Mouse (Mus musculus): ENCODE data around the gene Dip2b.

The Dip2b gene

GRCm38 (mm10) chr15:100215092-100215491 lies 176.6 kb downstream of the Dip2b start:
- DNase-seq (ENCODE audit: low read depth in 1 of 2, low spot score in 2 of 2) = no peak

DNA sequence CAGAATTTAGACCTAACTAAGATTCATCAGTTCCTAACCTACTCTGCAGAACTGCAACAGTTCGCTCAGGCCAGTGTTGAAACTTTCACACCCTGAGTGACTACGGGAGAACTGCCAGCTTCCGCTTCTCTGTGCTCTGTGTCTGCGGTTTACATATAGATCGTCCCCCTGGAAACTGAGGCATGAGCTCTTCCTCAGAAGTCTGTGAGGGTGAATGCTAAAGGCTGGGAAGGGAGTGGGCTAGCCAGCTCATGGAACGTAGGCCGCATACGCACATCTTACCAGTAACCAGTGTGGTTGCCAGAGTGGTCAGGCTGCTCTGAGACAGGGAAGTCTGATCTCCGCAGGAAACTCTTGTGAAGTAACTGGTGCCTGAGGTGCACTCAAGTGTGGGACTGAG lies 177.7 kb downstream of the Dip2b start:
- peak; percentile 28 to 41 for DNase-seq (ENCODE audit: low read depth in 1 of 2, low spot score in 2 of 2)

DNA sequence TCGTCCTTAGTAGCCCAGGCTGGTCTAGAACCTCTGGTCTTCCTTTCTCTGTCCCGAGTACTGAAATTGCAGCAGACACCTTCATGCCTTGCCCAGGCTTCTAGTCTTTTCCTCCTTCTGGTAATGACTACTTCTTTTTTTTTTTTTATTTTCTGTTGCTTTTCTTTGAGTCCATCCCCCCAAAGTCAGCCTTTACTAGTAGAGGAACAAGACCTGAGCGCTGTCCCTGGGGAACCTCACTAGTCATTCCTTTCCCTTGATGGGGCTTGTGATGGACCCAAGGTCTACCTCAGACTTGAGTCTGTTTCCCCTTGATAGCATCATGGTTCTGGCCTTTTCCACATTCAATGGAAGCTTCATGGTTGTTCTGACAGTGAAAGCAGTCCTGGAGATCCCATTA lies 179.6 kb downstream of the Dip2b start:
- no peak for DNase-seq (ENCODE audit: low read depth in 1 of 2, low spot score in 2 of 2)

DNA sequence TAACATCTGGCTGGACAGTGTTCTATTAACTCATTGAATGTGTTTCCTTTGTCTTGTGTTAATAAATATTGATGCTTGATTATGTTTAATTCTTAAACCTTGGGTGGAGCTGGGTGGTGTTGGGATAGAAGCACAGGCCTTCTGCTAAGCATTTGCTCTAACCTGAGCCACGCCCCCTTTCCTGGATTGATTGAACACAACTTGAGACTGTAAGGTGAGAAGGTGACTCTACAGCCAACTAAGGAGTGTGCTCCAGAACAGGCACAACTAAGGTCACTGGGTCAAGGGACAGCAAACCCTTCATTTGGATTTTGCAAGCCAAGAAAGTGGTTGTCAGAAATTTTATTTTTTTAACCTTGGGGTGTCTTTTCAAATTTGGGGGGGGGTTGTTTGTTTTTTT lies 180.9 kb downstream of the Dip2b start:
- no peak for DNase-seq (ENCODE audit: low read depth in 1 of 2, low spot score in 2 of 2)

DNA sequence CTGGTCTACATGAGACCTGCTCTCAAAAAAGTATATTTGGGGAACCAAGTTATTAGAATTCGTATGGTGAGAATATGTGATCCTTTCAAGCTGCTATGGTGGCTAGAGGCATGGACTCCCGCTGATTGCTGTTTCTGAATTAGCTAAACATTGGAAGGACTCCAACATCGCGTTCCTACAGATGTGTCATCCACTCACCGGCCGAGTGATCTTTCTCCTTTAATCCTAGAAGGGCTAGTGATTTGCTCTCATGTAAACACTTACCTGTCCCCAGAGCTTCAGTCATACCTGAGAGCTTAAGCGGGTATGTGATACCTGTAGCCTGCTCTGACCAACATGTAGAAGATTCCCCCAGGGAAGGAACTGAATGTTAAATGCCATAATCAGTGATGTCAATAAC lies 182.5 kb downstream of the Dip2b start:
- DNase-seq (ENCODE audit: low read depth in 1 of 2, low spot score in 2 of 2) = no peak

- no peak for DNase-seq (ENCODE audit: low read depth in 1 of 2, low spot score in 2 of 2)
Observed at GRCm38 (mm10) chr15:100225381-100225780, 186.9 kb downstream of the Dip2b start.

GRCm38 (mm10) chr15:100225891-100226290 lies 187.4 kb downstream of the Dip2b start:
- DNase-seq (ENCODE audit: low read depth in 1 of 2, low spot score in 2 of 2) = no peak

DNA sequence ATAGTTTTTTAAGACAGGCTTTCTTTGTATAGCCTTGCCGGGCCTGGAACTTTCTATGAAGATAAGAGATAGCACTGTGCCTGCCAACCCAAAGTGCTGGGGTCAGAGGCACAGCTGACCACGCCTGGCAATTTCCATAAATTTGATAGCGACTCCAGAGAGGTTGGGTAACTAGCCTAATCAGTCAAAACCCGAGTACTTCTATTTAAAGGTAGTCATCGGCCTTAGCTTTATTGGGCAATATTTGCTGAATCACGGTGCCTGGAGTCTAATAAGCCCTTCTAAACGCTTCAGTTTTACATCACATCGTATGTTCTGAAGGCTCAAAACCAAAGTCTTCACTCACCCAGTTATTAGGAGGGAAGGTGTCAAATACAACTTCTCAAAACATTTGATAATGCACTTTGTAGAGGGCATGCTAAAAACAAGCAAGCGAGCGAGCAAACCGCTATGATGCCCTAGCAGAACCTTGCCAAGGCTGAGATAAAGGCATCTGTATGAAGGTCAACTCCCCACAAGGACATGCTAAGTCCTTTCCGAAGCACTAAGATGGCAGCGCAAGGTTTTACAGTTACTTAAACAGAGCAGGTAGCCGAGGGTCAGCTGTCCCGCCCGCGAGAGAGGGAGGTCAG lies 188.7 kb downstream of the Dip2b start:
- no peak for DNase-seq (ENCODE audit: low read depth in 1 of 2, low spot score in 2 of 2)

DNA sequence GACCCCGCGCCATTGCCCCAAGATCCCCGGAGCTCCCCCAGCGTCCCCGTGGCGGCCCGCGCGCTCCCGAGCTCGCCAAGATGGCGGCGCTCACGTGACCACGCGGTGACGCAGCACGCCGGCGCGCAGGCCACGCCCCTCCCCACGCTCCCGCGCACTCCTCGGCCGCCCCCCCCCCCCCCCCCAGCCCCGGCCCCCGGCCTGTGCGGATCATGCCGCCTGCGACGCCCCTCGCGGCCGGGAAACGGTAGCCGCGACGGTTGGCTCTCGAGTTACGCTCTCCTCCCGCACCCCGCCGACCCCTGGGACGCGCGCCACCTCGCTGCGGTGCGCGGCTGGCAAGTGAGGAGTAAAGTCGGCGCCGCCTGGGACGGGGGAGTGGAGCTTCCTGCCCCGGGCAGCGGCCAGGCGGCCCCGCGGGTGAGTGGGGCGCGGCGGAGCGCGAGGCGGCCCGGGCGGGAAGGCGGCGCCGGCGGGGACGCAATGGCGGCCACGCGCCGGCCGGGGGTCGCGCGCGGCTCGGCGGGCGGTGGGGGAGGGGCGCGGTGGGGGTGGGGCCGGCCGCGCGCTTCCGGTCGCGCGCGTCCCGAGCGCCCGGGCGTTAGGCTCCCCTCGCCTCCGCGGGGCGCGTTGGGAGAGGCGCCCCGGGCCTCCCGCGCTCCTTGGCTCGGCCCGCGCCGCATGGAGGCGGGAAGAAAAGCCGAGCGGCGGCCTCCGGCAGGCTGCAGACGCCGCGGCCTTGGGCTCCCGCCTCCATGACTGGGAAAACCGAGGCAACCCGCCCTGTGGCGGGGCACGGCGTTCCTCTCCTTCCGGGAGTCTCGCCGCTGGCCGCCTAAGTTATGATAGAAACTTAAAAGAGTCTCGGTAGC lies 189.4 kb downstream of the Dip2b start, which contains the start of gene Atf1:
TSS of gene Atf1 (plus strand) at position 157 of the 872 bp plus-strand sequence.
- DNase-seq (ENCODE audit: low read depth in 1 of 2, low spot score in 2 of 2) = peak; percentile 57 to 84

- DNase-seq (ENCODE audit: low read depth in 1 of 2, low spot score in 2 of 2) = no peak
Observed at GRCm38 (mm10) chr15:100228535-100229336, 190.3 kb downstream of the Dip2b start.

GRCm38 (mm10) chr15:100230655-100231054 lies 192.2 kb downstream of the Dip2b start:
- no peak for DNase-seq (ENCODE audit: low read depth in 1 of 2, low spot score in 2 of 2)

DNA sequence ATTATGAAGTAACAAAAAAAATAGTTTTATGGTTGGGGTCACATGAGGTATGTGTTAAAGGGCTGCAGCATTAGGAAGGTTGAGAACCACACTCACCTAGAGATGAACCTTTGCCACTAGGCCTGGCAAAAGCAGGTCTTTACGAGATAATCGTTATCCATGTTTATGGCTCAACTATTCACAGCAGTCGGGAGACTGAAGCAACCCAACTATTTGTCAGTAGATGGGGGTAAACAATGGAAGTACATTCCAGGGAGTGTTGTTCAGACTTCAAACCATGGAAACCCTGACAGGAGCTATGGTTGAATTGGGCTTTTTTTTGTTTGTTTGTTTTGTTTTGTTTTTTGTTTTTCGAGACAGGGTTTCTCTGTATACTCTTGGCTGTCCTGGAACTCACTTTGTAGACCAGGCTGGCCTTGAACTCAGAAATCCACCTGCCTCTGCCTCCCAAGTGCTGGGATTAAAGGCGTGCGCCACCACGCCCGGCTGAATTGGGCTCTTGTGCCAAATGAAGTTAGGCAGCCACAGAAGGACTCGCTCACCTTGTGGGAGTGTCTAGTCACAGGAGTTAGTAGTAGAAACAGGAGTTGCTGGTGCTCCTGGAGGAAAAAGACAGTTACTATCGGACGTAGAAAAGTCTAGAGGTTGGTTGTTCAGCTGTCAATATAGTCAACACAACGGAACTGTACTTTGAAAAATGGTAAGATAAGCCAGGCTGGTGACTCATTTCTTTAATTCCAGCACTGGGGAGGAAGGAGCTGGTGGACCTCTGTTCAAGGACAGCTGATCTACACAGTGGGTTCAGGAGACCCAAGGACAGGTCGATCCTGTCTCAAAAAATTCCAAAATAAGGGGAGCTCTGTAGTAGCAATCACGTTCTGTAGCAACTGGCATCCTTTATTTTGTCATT lies 193.4 kb downstream of the Dip2b start:
- DNase-seq (ENCODE audit: low read depth in 1 of 2, low spot score in 2 of 2) = no peak

DNA sequence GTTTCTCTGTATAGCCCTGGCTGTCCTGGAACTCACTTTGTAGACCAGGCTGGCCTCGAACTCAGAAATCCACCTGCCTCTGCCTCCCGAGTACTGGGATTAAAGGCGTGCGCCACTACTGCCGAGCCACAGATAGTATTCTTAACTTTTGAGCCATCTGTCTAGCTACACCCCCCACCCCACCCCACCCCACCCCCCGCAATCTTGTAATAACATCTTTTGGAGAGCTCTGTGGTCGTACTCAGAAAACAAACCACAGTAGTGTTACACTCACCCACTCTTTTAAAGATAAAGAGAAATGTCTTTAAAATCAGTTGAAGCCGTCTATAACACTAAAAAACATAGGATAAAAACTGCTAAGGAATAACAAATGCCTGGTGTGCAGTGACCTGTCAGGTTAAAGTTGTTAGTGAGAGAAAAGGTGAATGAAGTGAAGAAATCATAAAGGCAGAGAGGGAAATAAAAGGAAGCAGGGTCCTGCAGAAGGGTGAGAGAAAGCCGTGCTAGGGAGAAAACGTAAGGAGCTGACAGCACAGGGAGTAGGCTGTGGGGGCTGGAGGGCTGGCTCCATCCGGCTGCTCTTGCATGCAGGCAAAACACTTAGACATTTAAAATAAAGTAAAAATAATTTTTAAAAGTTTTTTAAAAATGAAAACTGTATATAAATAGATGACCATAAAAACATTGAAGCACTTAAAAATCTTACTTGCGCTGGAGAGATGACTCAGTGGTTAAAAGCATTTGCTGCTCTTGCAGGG lies 196.9 kb downstream of the Dip2b start:
- no peak for DNase-seq (ENCODE audit: low read depth in 1 of 2, low spot score in 2 of 2)

- DNase-seq (ENCODE audit: low read depth in 1 of 2, low spot score in 2 of 2) = no peak
Observed at GRCm38 (mm10) chr15:100236952-100237351, 198.5 kb downstream of the Dip2b start.

DNA sequence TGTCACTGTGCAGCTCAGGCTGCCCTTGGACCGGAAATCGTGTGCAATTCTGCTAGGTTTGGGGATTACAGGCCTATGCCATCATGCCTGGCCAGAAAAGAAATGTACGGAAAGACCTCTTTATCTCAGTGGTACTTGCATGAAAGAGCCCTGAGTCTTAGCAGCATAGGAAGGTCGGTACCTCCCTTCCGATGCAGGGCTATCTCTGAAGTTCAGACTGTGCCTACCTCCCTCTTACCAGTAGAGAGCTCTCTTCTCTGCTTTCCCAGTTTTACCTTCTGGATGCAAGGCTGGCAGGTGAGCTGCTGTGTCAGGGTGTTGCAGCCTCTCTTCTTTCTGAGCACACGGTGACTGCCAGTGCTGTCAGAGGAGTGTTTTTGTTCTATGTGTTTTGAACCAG lies 203.3 kb downstream of the Dip2b start:
- no peak for DNase-seq (ENCODE audit: low read depth in 1 of 2, low spot score in 2 of 2)

DNA sequence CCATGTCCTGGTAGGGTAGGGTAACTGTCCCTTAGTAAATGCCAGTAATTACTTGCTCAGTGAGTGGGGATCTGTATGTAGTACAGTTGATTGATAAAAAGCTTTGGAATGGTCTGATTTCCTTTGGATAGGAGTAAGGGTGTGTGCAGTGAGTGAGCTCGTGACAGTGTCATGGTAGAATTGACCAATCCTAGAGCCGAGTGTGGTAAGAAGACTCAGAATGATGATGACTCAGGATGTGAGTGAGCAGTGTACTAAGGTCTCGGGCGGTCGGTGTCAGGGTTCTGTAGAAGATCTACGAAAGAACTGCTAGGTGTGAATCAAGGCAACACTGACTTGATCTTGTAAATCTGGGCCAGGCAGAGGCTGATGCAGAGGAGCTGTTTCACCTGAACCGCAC lies 207.5 kb downstream of the Dip2b start:
- no peak for DNase-seq (ENCODE audit: low read depth in 1 of 2, low spot score in 2 of 2)

- no peak for DNase-seq (ENCODE audit: low read depth in 1 of 2, low spot score in 2 of 2)
Observed at GRCm38 (mm10) chr15:100247296-100247695, 208.8 kb downstream of the Dip2b start.

DNA sequence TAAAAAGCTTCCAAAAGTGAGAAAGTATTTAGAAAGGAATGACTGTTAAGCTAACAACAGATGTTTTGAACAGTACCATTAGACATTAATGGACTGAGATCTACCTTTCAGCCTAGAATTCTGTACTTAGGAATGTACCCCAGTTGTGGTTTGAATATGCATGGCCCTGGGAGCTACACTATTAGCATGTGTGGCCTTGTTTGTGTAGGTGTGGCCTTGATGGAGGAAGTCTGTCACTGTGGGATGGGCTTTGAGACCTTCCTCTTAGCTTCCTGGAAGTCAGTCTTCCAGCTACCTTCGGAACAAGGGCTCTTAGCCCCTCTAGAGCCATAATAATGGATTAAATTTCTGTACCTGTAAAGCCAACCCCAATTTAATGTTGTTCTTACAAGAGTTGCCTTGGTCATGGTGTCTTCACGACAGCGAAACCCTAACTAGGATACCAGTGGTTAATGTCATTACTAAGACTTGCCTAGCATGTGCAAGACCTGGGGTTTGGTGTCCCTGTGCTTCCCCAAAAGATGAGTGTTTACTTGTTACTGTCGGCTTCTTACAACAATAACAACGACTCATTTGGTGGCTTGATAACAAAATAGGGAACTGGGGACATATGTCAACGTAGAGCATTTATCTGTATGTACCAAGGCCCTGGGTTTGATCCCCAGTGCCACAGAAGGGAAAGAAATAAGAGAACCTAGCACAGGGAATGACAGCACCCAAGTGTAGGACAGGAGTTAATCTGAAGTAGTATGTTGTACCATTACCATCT lies 210.4 kb downstream of the Dip2b start:
- DNase-seq (ENCODE audit: low read depth in 1 of 2, low spot score in 2 of 2) = no peak

- DNase-seq (ENCODE audit: low read depth in 1 of 2, low spot score in 2 of 2) = no peak
Observed at GRCm38 (mm10) chr15:100251153-100251780, 212.8 kb downstream of the Dip2b start.

Measured in monocyte, adult 2 months (primary cell).